Mouse (Mus musculus): Measurements from ENCODE around the gene Olfr1058. TPM values are rescaled to one million over a fixed set of nuclear protein-coding genes. Genes with fewer than 3 reads are reported as not detected.
"Not testable (repeated sequence)": the region's sequence is repeated elsewhere in the genome, so short reads cannot be mapped to it uniquely, and the experiment has no call there.

Gene Olfr1058
- total RNA-seq (2021): not detected

DNA sequence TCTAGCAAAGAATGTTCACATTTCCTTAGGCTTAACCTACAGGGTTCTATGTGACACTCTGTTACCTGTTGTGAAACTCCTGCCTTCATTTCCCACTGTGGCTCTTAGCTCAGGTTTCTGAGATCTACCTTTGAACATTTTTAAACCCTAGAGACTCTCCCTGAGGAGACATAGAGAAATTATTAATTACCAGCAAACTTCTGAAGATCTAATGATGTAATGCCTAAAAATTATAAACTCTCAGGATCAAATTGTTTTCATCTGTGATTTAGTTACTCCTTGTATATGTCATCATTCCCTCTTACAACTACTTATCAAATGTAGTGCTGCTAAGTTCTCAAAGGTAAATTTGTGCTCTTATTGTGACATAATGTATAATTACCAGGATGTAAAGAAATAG, at the start of gene Olfr1058:
Gene Olfr1058 (minus strand): TSS at position 101 of the 400 bp plus-strand sequence.
- not testable (repeated sequence) for DNase-seq

GRCm38 (mm10) chr2:86428511-86428910, 40.1 kb upstream of the Olfr1058 start:
- DNase-seq: not testable (repeated sequence)

GRCm38 (mm10) chr2:86426649-86427048, 38.3 kb upstream of the Olfr1058 start, which contains the start of gene Olfr1062:
Gene Olfr1062 (minus strand): TSS chr2:86426749.
- not testable (repeated sequence) for DNase-seq

DNA sequence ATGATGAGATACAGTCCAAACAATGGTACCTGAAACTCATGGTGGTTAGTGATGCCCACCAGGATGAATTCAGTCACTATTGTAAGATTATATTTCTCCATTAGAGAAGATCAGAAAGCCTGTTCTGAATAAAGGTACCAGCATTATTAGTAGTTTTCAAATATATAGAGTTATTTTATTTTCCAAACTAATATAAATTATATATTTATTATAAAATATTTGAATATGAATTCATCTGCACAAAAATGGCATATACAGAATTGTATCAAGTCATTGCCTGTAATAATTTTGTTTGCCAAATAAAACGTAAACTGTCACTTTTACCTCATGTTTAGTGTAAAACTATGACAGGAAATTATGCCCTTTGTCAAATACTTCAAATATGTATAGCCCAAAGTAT, 25.6 kb upstream of the Olfr1058 start, which contains the start of gene Olfr1061:
Gene Olfr1061 (minus strand): TSS at position 101 of the 400 bp plus-strand sequence.
- DNase-seq: no peak

- no peak for DNase-seq
Measured at GRCm38 (mm10) chr2:86395114-86395513, 6.8 kb upstream of the Olfr1058 start.

DNA sequence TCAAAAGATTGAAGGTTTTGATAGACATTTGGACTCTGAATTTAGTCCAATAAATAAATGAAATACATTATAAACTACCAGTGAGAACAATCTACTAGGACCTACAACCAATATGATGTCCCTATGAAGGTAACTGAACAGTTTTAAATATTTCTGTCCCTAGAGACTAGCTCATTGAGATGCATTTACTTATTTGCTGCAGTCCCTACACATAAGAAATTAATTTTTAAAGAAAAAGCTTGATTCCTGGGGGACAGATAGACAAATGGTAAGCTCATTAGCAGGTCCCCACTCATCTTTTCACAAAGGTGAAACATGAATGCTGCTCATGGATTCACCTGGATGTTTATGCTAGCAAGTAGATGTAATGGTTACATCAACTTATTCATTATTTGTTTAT, 10.1 kb downstream of the Olfr1058 start, which contains the start of gene Olfr1057:
Gene Olfr1057 (minus strand): TSS at position 101 of the 400 bp plus-strand sequence.
- DNase-seq: no peak

- not testable (repeated sequence) for DNase-seq
Measured at GRCm38 (mm10) chr2:86366342-86366741, 22.0 kb downstream of the Olfr1058 start.

DNA sequence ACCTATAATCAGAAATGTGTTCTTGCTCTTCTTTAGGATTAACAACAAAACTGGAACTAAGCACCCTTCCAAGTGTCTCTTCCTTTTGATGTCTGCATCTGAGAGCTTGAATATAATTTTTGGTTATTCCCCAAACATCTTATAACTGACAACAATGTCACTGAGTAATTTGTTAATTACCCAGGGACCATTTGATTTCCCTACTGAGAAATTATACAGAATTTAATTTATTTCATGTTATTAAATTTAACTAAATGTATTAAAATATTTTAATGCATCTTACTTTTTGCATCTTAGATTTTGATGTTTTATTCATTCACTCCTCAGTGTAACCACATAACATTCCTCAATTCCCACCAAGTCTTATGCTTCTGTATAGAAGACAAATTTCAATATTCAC, 26.0 kb downstream of the Olfr1058 start, which contains the start of gene Olfr1056:
Gene Olfr1056 (minus strand): TSS at position 101 of the 400 bp plus-strand sequence.
- no peak for DNase-seq

- not testable (repeated sequence) for DNase-seq
Measured at GRCm38 (mm10) chr2:86351751-86352150, 36.6 kb downstream of the Olfr1058 start.

DNA sequence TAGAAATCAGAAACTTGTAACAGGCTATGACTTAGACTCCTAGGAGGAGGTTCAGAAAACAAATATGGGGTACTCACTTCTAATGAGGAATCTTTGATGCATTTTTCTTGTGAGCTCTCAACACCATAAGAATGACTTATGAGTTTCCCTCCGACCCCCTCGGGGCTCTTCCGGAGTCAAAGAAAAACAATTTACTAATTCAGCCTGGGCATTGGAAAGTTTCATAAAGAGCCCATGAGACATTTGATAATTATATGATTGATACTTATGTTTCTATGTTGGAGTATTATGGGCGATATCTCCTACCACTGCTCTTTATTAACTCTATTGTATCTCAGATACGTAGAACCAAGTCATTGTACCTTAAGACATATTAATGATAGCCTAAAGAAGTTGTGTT, 38.2 kb downstream of the Olfr1058 start, which contains the start of gene Olfr1055:
Gene Olfr1055 (minus strand): TSS at position 101 of the 400 bp plus-strand sequence.
- DNase-seq: no peak

DNA sequence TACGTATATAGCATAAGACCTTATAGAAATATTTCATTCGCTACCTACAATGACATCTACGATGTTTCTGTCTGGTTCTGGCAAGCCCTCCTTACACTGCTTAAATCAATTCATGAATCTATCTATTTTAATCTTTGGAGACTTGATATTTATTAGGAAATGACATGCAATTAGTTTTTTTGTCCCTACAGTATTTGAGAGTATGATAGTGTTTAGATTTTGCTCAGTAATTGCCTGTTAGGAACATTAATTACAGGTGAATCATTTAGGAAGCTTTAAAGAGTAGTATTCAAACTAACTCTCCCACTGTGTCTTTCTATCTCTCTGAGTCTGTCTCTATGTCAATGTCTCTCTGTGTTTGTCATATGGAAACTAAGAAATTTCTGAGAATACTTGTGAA, 53.0 kb downstream of the Olfr1058 start, which contains the start of gene Olfr1054:
Gene Olfr1054 (minus strand): TSS at position 101 of the 400 bp plus-strand sequence.
- DNase-seq: no peak

Other genes starting within 250 kb of the Olfr1058 start
- gene Olfr1040, start 241.8 kb downstream of the Olfr1058 start, total RNA-seq (2021): not detected
- not detected for gene Olfr1042, start 226.7 kb downstream of the Olfr1058 start, total RNA-seq (2021)
- gene Olfr1043, start 221.0 kb downstream of the Olfr1058 start, total RNA-seq (2021): not detected
- gene Olfr1044, start 210.7 kb downstream of the Olfr1058 start, total RNA-seq (2021): not detected
- gene Olfr52, start 202.9 kb downstream of the Olfr1058 start, total RNA-seq (2021): not detected
- gene Olfr1045, start 185.6 kb downstream of the Olfr1058 start, total RNA-seq (2021): not detected
- gene Olfr1046, start 169.2 kb downstream of the Olfr1058 start, total RNA-seq (2021): not detected
- not detected for gene Olfr1047, start 157.2 kb downstream of the Olfr1058 start, total RNA-seq (2021)
- not detected for gene Olfr1048, start 148.3 kb downstream of the Olfr1058 start, total RNA-seq (2021)
- not detected for gene Olfr1049, start 130.2 kb downstream of the Olfr1058 start, total RNA-seq (2021)
- gene Olfr1051, start 109.5 kb downstream of the Olfr1058 start, total RNA-seq (2021): not detected
- gene Olfr1052, start 96.1 kb downstream of the Olfr1058 start, total RNA-seq (2021): not detected
- gene Olfr1053, start 73.3 kb downstream of the Olfr1058 start, total RNA-seq (2021): not detected
- gene Olfr1054, start 53.1 kb downstream of the Olfr1058 start, total RNA-seq (2021): not detected
- gene Olfr1055, start 38.3 kb downstream of the Olfr1058 start, total RNA-seq (2021): not detected
- not detected for gene Olfr1056, start 26.1 kb downstream of the Olfr1058 start, total RNA-seq (2021)
- gene Olfr1057, start 10.2 kb downstream of the Olfr1058 start, total RNA-seq (2021): not detected
- gene Olfr1061, start 25.5 kb upstream of the Olfr1058 start, total RNA-seq (2021): not detected
- gene Olfr1062, start 38.2 kb upstream of the Olfr1058 start, total RNA-seq (2021): not detected
- gene Olfr1065, start 62.0 kb upstream of the Olfr1058 start, total RNA-seq (2021): not detected
- gene Olfr1066, start 67.7 kb upstream of the Olfr1058 start, total RNA-seq (2021): not detected
- gene Olfr228, start 98.8 kb upstream of the Olfr1058 start, total RNA-seq (2021): not detected
- gene Olfr1076, start 119.9 kb upstream of the Olfr1058 start, total RNA-seq (2021): not detected
- not detected for gene Olfr1079, start 153.9 kb upstream of the Olfr1058 start, total RNA-seq (2021)
- not detected for gene Olfr1080, start 169.7 kb upstream of the Olfr1058 start, total RNA-seq (2021)
- gene Olfr1082, start 210.4 kb upstream of the Olfr1058 start, total RNA-seq (2021): not detected